Mouse (Mus musculus) heart, embryonic 11.5 days (tissue): ENCODE results near the gene Sh3glb2. TPM values are rescaled to one million over a fixed set of nuclear protein-coding genes. Genes with fewer than 3 reads are reported as not detected.

Experiments used
- ATAC-seq: fragments of 200-750 bp; cut with Nextera tagmentation; replicated peaks from 2 replicates; pipeline ENCODE4 v1.8.0; 2017; ENCODE audit warnings: moderate library complexity; ENCODE audit not compliant: insufficient number of reproducible peaks, low FRiP score, low TSS enrichment
- H3K27ac ChIP-seq: fragments of 300-500 bp; sonication (generic); 2 replicates; pipeline ENCODE4 v1.5.1; 2014; ENCODE audit warnings: mild to moderate bottlenecking, low read depth, low read length
- H3K27me3 ChIP-seq: fragments of 300-500 bp; sonication (generic); 2 replicates; pipeline ENCODE4 v1.6.1; 2014; ENCODE audit warnings: mild to moderate bottlenecking, low read length, mixed read lengths; ENCODE audit not compliant: control insufficient read depth, insufficient read depth
- H3K36me3 ChIP-seq: fragments of 300-500 bp; sonication (generic); 2 replicates; pipeline ENCODE4 v1.6.1; 2014; ENCODE audit warnings: mild to moderate bottlenecking, low read length, moderate library complexity, mixed read lengths; ENCODE audit not compliant: control insufficient read depth, insufficient read depth
- H3K4me1 ChIP-seq: fragments of 300-500 bp; sonication (generic); 2 replicates; pipeline ENCODE4 v1.6.1; 2014; ENCODE audit warnings: low read length; ENCODE audit not compliant: control insufficient read depth, insufficient read depth
- H3K4me2 ChIP-seq: fragments of 300-500 bp; sonication (generic); 2 replicates; pipeline ENCODE4 v1.6.1; 2014; ENCODE audit warnings: mild to moderate bottlenecking, moderate library complexity
- H3K4me3 ChIP-seq: fragments of 300-500 bp; sonication (generic); 2 replicates; pipeline ENCODE4 v1.5.1; 2014; ENCODE audit warnings: low read depth, low read length
- H3K9ac ChIP-seq: fragments of 300-500 bp; sonication (generic); 2 replicates; pipeline ENCODE4 v1.6.1; 2014; ENCODE audit warnings: mild to moderate bottlenecking, low read depth, low read length, moderate library complexity
- H3K9me3 ChIP-seq: fragments of 300-500 bp; sonication (generic); replicated peaks from 2 replicates; pipeline ENCODE4 v1.6.1; 2016; ENCODE audit warnings: low read length; ENCODE audit not compliant: control insufficient read depth
- WGBS: fragments of 180-500 bp; shearing (Covaris S2); extraction: QIAGEN DNeasy Blood & Tissue Kit; methylation state at CpG from one replicate; pipeline ENCODE4 v1.1.7; 2014; ENCODE audit not compliant: insufficient replicate concordance; 5-methylcytosine and 5-hydroxymethylcytosine counted together
- polyA plus RNA-seq: library from polyadenylated mRNA; unstranded; fragments of >200 nt; fragmentation: Nextera tagmentation; extraction: Ambion mirVana; gene quantifications from 2 replicates; pipeline ENCODE4 v1.2.1, GENCODE M21; 2014

Sh3glb2 gene
- polyA plus RNA-seq, 1 experiment from 2014 or later: 80.2 TPM

DNA sequence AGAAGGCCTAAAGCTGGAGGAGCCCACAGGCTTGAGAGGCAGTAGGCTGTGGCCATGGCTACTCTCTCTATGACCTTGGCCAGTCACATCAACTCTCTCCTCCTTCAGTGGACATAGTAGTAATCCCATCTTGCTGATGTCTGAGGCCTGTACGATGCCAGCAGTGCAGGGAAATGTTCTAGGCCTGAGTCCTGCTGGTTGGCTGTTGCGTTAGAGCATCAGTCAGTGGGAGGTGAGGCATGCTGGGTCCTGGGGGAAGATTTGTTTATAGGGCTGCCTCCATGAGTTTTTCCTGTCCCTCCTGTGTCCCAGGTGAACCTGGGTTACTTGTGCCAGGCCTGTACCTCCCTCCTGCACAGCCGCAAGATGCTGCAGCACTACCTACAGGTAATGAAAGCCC, 17.1 kb downstream of the Sh3glb2 start:
- 93% methylated on average over 3 of the region's 3 CpGs for WGBS
- no peak overlapping the region for H3K4me3 ChIP-seq
- H3K4me2 ChIP-seq: no peak overlapping the region
- H3K4me1 ChIP-seq: no peaks in the 10 kb centered on the region
- H3K36me3 ChIP-seq: peaks cover 54% of the 10 kb centered on the region
- no peak for ATAC-seq
- H3K9me3 ChIP-seq: no peaks in the 10 kb centered on the region
- no peaks in the 10 kb centered on the region for H3K27me3 ChIP-seq
- H3K27ac ChIP-seq: no peak overlapping the region
- H3K9ac ChIP-seq: no peak overlapping the region

DNA sequence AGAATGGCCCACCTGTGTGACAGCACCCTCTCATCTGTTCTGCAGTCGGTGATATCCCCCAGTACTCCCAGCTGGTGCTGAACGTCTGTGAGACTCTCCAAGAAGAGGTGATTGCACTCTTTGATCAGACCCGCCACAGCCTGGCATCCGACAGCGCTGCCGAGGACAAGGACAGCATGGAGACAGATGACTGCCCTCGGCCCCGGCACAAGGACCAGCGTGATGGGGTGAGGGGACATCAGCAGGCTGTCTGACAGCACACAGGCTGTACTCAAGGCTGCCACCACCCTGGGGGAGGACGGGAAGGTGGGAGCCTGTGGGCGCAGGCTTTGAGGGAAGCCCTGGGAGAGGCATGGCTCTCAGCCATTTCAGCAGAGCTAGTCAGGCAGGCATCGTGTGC, 22.0 kb downstream of the Sh3glb2 start:
- Histone ChIP-seq H3K36me3 (peaks cover 51% of the 10 kb centered on the region), H3K4me2 (no peak overlapping the region), H3K27me3 (no peaks in the 10 kb centered on the region), H3K4me1 (no peaks in the 10 kb centered on the region), H3K27ac (no peak overlapping the region), H3K4me3 (no peak overlapping the region), H3K9ac (no peak overlapping the region), H3K9me3 (no peaks in the 10 kb centered on the region)
- peak; percentile 56; the same call in 1 of the 2 replicates for ATAC-seq
- 64% methylated on average over 12 of the region's 12 CpGs for WGBS

DNA sequence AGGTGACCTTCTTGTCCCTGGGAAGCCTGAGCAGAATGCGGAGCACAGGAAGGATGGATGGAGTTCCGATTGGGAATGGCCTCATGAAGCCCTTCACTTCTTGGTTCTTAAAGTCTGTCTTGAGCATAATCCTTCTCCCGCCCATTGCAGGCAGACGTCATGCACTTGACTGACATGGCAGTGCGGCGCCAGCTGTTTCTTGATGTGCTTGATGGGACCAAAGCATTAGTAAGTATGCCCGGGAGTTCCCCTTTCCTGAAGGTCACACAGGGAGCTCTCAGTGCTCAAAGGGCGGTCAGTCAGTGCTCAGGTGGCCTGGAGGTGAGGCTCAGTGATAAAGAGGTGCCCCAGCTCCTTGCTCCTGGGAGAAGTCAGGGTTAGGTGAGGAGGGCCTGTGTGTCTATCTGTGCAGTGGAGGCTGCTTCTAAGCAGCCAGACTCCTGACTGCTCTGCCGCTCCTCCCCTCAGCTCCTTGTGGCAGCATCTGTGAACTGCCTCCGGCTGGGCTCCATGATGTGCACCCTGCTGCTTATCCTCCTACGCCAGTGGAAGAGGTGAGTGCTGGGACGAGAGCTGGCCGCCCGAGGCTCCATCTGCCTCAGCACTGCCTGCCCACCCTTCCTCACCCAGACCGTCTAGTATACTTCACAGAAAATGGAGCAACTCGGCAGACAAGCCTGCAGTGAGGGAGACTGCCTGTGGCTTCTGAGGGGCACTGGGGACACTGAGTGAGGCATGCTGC, 22.8 kb downstream of the Sh3glb2 start:
- Histone ChIP-seq H3K4me3 (no peak overlapping the region), H3K9me3 (no peaks in the 10 kb centered on the region), H3K36me3 (peaks cover 44% of the 10 kb centered on the region), H3K27me3 (no peaks in the 10 kb centered on the region), H3K9ac (no peak overlapping the region), H3K4me1 (no peaks in the 10 kb centered on the region), H3K4me2 (no peak overlapping the region), H3K27ac (no peak overlapping the region)
- 0 out of 2 replicates have a peak, but pooled peaks have one; percentile 7 for ATAC-seq
- 85% methylated on average over 16 of the region's 16 CpGs for WGBS

DNA sequence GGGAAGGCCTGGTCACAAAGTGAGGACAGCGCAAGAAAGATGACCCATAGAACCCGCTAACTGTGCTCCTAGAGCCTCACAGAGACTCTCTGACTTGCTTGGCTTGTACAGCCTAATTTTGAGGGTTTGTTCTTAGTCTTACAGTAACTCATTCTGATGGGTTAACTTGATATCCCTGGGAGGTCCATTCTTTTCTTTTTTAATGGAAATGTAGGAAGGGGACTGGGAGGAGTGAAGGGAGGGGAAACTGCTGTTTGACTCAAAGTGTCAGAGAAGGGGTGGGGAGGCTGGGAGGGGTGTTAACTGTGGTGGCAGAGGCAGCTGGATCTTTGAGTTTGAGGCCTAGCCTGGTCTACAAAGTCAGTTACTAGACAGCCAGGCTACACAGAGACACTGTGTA, 23.8 kb downstream of the Sh3glb2 start:
- peaks cover 45% of the 10 kb centered on the region for H3K36me3 ChIP-seq
- no peaks in the 10 kb centered on the region for H3K27me3 ChIP-seq
- 94% methylated on average over 2 of the region's 2 CpGs for WGBS
- no peaks in the 10 kb centered on the region for H3K4me1 ChIP-seq
- H3K4me2 ChIP-seq: no peak overlapping the region
- no peak overlapping the region for H3K27ac ChIP-seq
- H3K4me3 ChIP-seq: no peak overlapping the region
- no peak for ATAC-seq
- no peaks in the 10 kb centered on the region for H3K9me3 ChIP-seq
- no peak overlapping the region for H3K9ac ChIP-seq

DNA sequence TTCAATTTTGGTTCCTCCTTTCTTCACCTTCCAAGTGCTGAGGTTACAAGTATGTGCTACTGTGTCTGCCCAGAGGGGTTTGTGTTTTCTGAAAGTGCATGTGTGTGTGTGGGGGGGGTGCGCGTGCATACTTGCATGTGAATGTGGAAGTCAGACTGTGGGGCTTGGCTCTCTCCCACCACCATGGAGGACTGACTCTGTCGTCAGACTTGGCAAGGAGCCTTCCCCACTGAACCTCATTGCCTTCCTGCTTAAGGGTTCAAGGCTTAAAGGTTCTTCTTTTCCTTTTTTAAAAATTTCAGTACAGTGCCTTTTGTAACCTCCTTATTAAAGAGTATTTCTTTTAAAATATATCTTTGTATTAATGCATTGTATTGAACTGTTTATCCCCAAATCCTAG, 30.3 kb downstream of the Sh3glb2 start:
- H3K27me3 ChIP-seq: no peaks in the 10 kb centered on the region
- no peak overlapping the region for H3K4me2 ChIP-seq
- H3K36me3 ChIP-seq: peaks cover 56% of the 10 kb centered on the region

DNA sequence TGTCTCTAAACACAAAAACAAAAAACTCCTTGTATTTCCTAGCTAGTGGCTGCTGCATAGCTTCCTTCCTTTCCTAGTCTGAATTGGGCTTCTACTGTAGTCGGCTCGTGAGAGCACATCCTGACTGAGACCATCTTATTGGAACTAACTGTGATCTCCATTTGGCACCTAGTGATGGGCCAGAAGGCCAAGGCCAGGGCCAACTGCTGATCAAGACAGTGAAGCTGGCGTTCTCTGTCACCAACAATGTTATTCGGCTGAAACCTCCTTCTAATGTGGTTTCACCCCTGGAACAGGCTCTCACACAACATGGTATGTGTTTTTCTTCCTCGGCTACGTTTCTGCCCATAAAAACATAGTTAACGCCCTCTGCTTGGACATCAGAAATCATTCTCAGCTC, 31.9 kb downstream of the Sh3glb2 start:
- Histone ChIP-seq H3K4me2 (no peak overlapping the region), H3K27me3 (no peaks in the 10 kb centered on the region), H3K27ac (no peak overlapping the region), H3K9me3 (no peaks in the 10 kb centered on the region), H3K4me3 (no peak overlapping the region), H3K36me3 (peaks cover 59% of the 10 kb centered on the region), H3K4me1 (no peaks in the 10 kb centered on the region), H3K9ac (no peak overlapping the region)
- no peak for ATAC-seq
- WGBS: 92% methylated on average over 7 of the region's 7 CpGs

More for the DNA sequence above, 30.3 kb downstream of the Sh3glb2 start:
- no peak overlapping the region for H3K27ac ChIP-seq
- no peak overlapping the region for H3K4me3 ChIP-seq
- no peaks in the 10 kb centered on the region for H3K9me3 ChIP-seq
- no peaks in the 10 kb centered on the region for H3K4me1 ChIP-seq
- no peak overlapping the region for H3K9ac ChIP-seq
- no peak for ATAC-seq
- 89% methylated on average over 3 of the region's 3 CpGs for WGBS

DNA sequence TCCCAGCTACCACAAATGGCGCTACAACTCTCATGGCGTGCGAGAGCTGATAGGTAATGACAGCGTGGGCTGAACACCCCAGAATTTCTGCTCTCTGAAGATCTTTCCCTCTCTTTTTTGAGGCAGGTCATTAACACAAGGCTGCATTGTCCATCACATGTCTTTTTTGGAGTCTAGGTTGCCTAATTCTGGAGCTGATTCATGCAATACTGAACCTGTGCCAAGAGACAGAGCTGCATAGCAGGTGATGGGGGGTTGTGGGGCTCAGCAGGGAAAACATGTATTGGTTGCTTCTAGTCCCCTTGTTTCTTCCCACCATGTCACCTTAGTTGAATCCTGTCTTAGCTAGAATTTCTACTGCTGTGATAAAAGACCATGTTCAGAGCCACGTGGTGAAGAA, 33.8 kb downstream of the Sh3glb2 start:
- no peak overlapping the region for H3K27ac ChIP-seq
- no peaks in the 10 kb centered on the region for H3K9me3 ChIP-seq
- no peaks in the 10 kb centered on the region for H3K27me3 ChIP-seq
- H3K36me3 ChIP-seq: peaks cover 59% of the 10 kb centered on the region
- no peaks in the 10 kb centered on the region for H3K4me1 ChIP-seq
- ATAC-seq: no peak
- WGBS: 88% methylated on average over 5 of the region's 5 CpGs
- no peak overlapping the region for H3K4me3 ChIP-seq
- no peak overlapping the region for H3K4me2 ChIP-seq
- H3K9ac ChIP-seq: no peak overlapping the region

DNA sequence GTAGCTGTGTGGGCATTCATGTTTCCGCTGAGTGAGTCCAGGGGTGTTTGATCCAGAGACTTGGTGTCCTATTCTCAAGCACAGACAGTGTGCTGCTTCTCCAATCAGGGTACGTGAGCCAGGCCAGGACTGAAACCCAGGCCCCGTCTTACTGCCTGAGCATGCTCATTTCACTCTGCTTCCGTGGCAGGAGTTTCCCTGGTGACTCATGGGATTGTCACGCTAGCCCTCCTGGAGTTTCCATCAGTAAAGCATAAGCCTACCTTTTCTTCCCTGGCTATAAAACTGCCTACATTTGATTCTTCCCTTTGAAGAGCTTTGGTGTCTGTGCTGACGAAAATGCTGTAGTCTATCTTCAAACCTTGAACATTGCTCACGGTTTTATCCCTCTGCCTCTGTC, 36.0 kb downstream of the Sh3glb2 start:
- Histone ChIP-seq H3K9me3 (no peaks in the 10 kb centered on the region), H3K4me2 (no peak overlapping the region), H3K27me3 (no peaks in the 10 kb centered on the region), H3K9ac (no peak overlapping the region), H3K36me3 (peaks cover 51% of the 10 kb centered on the region), H3K4me1 (no peaks in the 10 kb centered on the region), H3K27ac (no peak overlapping the region), H3K4me3 (no peak overlapping the region)
- no peak for ATAC-seq
- WGBS: 91% methylated on average over 7 of the region's 7 CpGs

DNA sequence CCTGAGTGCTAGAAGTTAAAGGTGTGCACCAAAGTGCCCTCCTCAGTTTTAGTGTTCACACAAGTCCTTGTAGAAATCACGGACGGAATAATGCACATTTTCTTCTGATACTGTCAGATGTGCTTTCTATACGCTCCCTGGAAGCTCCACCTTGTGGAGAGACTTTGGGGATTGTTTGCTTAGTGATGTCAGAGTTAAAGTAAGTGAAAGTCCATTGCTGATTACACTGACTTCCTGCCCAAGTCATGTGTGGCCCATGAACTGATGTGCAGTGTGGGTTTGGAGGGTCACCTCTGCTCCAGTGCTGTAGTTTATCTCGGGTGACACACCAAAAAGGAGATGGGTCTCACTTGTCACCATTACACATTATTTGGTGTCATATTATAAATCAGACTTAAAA, 39.9 kb downstream of the Sh3glb2 start:
- H3K4me1 ChIP-seq: no peaks in the 10 kb centered on the region
- WGBS: 84% methylated on average over 4 of the region's 4 CpGs
- no peaks in the 10 kb centered on the region for H3K9me3 ChIP-seq
- H3K9ac ChIP-seq: no peak overlapping the region
- H3K27ac ChIP-seq: no peak overlapping the region
- no peaks in the 10 kb centered on the region for H3K27me3 ChIP-seq
- H3K36me3 ChIP-seq: peaks cover 60% of the 10 kb centered on the region
- no peak for ATAC-seq
- no peak overlapping the region for H3K4me3 ChIP-seq
- H3K4me2 ChIP-seq: no peak overlapping the region
